Mouse (Mus musculus) embryonic fibroblast, embryonic 13.5 days (primary cell): ENCODE data around the gene Lsm14b. TPM values are rescaled to one million over a fixed set of nuclear protein-coding genes. Genes with fewer than 3 reads are reported as not detected.

Source experiments
- H3K27ac ChIP-seq: 2 replicates; pipeline ENCODE4 v1.5.1; 2012; ENCODE audit warnings: low read length, control low read depth, inconsistent platforms; ENCODE audit not compliant: insufficient read depth
- H3K4me1 ChIP-seq: 2 replicates; pipeline ENCODE4 v1.6.1; 2011; ENCODE audit warnings: low read length; ENCODE audit not compliant: control insufficient read depth, insufficient read depth
- H3K4me3 ChIP-seq: 2 replicates; pipeline ENCODE4 v1.5.1; 2011; ENCODE audit warnings: mild to moderate bottlenecking, control low read depth, low read length; ENCODE audit not compliant: insufficient read depth
- CTCF ChIP-seq: IDR thresholded peaks from 2 replicates; pipeline ENCODE4 v1.5.1; 2011; ENCODE audit warnings: mild to moderate bottlenecking, control low read depth, low read length, moderate library complexity, borderline replicate concordance; ENCODE audit not compliant: insufficient read depth
- POLR2A ChIP-seq: IDR thresholded peaks from 2 replicates; pipeline ENCODE4 v1.6.1; 2011; ENCODE audit warnings: low read depth, mild to moderate bottlenecking, control low read depth, low read length, moderate library complexity
- polyA plus RNA-seq: library from polyadenylated mRNA; stranded (reverse); fragments of >200 nt; gene quantifications from 2 replicates; pipeline ENCODE4 v1.2.4, GENCODE M21; 2011; ENCODE audit warnings: low read depth; ENCODE audit not compliant: missing spikeins, insufficient read length

Lsm14b gene
- polyA plus RNA-seq, 1 experiment: 63.3 TPM

- no peak overlapping the region for H3K4me3 ChIP-seq
- H3K27ac ChIP-seq: no peak overlapping the region
- H3K4me1 ChIP-seq: peaks cover 16% of the 10 kb centered on the region
- TF ChIP-seq POLR2A (no peak), CTCF (no peak)
Measured at GRCm38 (mm10) chr2:180031270-180031669, 6.5 kb downstream of the Lsm14b start.

GRCm38 (mm10) chr2:180032925-180033324 lies 8.1 kb downstream of the Lsm14b start:
- peaks cover 16% of the 10 kb centered on the region for H3K4me1 ChIP-seq
- TF ChIP-seq POLR2A (no peak), CTCF (no peak)
- peak overlapping the region; percentile 31; the same call in 1 of the 2 replicates for H3K27ac ChIP-seq
- H3K4me3 ChIP-seq: no peak overlapping the region

DNA sequence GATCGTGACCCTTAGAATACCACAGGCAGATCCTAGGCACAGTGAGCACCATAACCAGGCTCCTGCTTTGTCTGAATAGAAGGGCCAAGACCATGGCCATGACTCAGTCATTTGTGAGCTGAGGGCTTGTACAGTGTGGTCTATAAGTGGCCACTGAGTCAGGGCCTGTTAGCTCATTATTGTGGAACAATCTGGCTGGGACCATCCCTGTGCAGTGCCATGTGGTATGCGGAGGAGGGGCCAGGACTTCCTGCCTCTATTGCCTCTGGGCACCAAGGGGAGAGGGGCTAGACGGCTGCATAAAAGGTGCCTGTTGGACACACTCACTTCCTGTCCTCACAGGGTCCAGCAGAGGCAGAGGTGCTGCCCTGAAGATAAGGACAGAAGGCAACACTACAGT lies 9.2 kb downstream of the Lsm14b start:
- Histone ChIP-seq H3K4me1 (peaks cover 16% of the 10 kb centered on the region), H3K27ac (peak overlapping the region; percentile 55; the same call in 1 of the 2 replicates), H3K4me3 (no peak overlapping the region)
- TF ChIP-seq POLR2A (no peak), CTCF (no peak)

DNA sequence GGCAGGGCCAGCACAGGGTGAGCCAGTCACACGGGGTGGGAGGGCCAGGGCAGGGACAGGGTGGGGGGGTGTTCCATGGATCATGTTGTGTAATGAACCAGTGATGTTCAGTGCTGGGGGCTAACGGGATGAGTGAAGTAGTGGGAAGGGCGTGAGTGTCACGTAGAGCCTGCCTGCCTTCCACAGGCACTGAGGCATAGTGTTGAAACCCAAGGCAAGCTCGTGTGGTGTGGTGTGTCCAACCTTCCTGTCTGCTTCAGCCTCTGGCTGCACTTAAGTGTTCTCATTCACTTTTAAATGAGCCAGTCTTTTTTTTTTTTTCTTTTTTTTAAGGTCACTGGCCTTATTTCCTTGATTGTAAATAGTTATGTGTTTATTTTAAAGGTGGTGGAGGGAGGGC lies 10.0 kb downstream of the Lsm14b start:
- Histone ChIP-seq H3K4me1 (peaks cover 19% of the 10 kb centered on the region), H3K4me3 (no peak overlapping the region), H3K27ac (no peak overlapping the region)
- TF ChIP-seq POLR2A (no peak), CTCF (no peak)

DNA sequence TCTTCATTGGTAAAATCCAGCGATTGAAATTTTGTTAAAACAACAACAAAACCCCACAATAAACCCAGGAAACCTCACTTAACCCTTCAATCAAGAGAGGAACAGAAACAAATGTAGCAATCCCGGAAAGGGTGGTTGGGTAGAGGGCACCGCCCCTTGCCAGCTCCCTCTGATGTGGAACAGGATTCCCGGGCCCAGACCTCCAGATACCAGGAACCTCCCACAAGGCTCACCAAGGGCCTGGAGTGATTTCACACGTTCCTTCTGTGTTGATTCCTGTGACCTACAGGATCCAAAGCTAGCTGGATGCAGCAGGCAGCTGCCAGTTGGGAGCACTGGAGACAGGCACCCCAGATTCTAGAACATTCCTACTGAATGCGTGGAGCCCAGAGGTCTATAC lies 15.6 kb downstream of the Lsm14b start:
- Histone ChIP-seq H3K4me1 (peaks cover 17% of the 10 kb centered on the region; the same call in 1 of the 2 replicates), H3K27ac (no peak overlapping the region), H3K4me3 (peak overlapping the region; percentile 86)
- TF ChIP-seq POLR2A: no peak
- TF ChIP-seq CTCF: no peak

- peaks cover 17% of the 10 kb centered on the region; the same call in 1 of the 2 replicates for H3K4me1 ChIP-seq
- H3K27ac ChIP-seq: peak overlapping the region; percentile 55
- peak overlapping the region; percentile 86 for H3K4me3 ChIP-seq
- no peak for TF ChIP-seq POLR2A
- no peak for TF ChIP-seq CTCF
Measured at GRCm38 (mm10) chr2:180041577-180042255, 16.9 kb downstream of the Lsm14b start.

- peak; percentile 89; the same call in 1 of the 2 replicates for TF ChIP-seq POLR2A
- TF ChIP-seq CTCF: no peak
- H3K27ac ChIP-seq: peak within 1 kb of the TSS; percentile 55
- H3K4me3 ChIP-seq: peak within 1 kb of the TSS; percentile 86
- peaks cover 17% of the 10 kb centered on the region; the same call in 1 of the 2 replicates for H3K4me1 ChIP-seq
Measured at GRCm38 (mm10) chr2:180042256-180042857, 17.6 kb downstream of the Lsm14b start, which contains the start of the genes Psma7 and Ss18l1. Gene Psma7 (minus strand): TSS chr2:180042433. Gene Ss18l1 (plus strand): TSS chr2:180042509.

GRCm38 (mm10) chr2:180042858-180043515 lies 18.2 kb downstream of the Lsm14b start:
- Histone ChIP-seq H3K27ac (no peak overlapping the region), H3K4me3 (peak overlapping the region; percentile 86), H3K4me1 (peaks cover 17% of the 10 kb centered on the region; the same call in 1 of the 2 replicates)
- TF ChIP-seq CTCF: no peak
- TF ChIP-seq POLR2A: no peak

GRCm38 (mm10) chr2:180045283-180045682 lies 20.5 kb downstream of the Lsm14b start:
- Histone ChIP-seq H3K27ac (no peak overlapping the region), H3K4me1 (peaks cover 14% of the 10 kb centered on the region; the same call in 1 of the 2 replicates), H3K4me3 (no peak overlapping the region)
- TF ChIP-seq POLR2A (no peak), CTCF (no peak)

DNA sequence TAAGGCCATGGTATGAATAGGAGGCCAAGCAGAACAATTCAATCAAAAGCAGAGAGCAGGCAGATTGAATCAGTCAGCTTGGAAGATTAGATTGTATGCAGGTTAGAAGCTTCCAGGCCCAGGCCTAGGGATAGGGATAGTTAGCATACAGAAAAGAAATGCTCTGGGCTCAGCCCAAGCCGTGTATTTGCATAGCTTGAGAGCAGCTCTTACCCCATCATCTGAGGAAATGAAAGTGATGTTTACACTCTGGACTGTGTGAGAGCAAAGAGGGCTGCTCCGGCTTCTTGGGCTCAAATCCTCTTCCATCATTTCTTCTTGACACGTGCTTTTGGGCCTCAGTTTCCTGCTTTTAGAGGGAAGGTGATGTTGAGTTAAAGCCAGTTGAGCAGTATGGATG lies 22.8 kb downstream of the Lsm14b start:
- no peak overlapping the region for H3K27ac ChIP-seq
- peaks cover 7% of the 10 kb centered on the region; the same call in 1 of the 2 replicates for H3K4me1 ChIP-seq
- H3K4me3 ChIP-seq: no peak overlapping the region
- TF ChIP-seq CTCF (no peak), POLR2A (no peak)
